Mouse (Mus musculus) heart, embryonic 12.5 days (tissue): ENCODE measurements around the gene Ndst2. TPM values are rescaled to one million over a fixed set of nuclear protein-coding genes. Genes with fewer than 3 reads are reported as not detected.

Source experiments
- ATAC-seq: fragments of 200-750 bp; cut with Nextera tagmentation; 2 replicates; pipeline ENCODE4 v1.8.0; 2017; ENCODE audit warnings: moderate TSS enrichment, moderate library complexity; ENCODE audit not compliant: insufficient number of reproducible peaks, low FRiP score
- H3K27ac ChIP-seq: fragments of 300-500 bp; sonication (generic); 2 replicates; pipeline ENCODE4 v1.5.1; 2016; ENCODE audit warnings: mild to moderate bottlenecking, moderate library complexity; ENCODE audit not compliant: poor library complexity, severe bottlenecking
- H3K27me3 ChIP-seq: fragments of 300-500 bp; sonication (generic); replicated peaks from 2 replicates; pipeline ENCODE4 v1.6.1; 2016; ENCODE audit warnings: mild to moderate bottlenecking, moderate library complexity
- H3K36me3 ChIP-seq: fragments of 300-500 bp; sonication (generic); 2 replicates; pipeline ENCODE4 v1.6.1; 2016; ENCODE audit warnings: mild to moderate bottlenecking, moderate library complexity
- H3K4me1 ChIP-seq: fragments of 300-500 bp; sonication (generic); replicated peaks from 2 replicates; pipeline ENCODE4 v1.6.1; 2016; ENCODE audit warnings: mild to moderate bottlenecking
- H3K4me2 ChIP-seq: fragments of 300-500 bp; sonication (generic); 2 replicates; pipeline ENCODE4 v1.6.1; 2016; ENCODE audit warnings: mild to moderate bottlenecking, moderate library complexity
- H3K4me3 ChIP-seq: fragments of 300-500 bp; sonication (generic); 2 replicates; pipeline ENCODE4 v1.5.1; 2016; ENCODE audit warnings: mild to moderate bottlenecking
- H3K9ac ChIP-seq: fragments of 300-500 bp; sonication (generic); 2 replicates; pipeline ENCODE4 v1.6.1; 2016; ENCODE audit warnings: mild to moderate bottlenecking, moderate library complexity
- H3K9me3 ChIP-seq: fragments of 300-500 bp; sonication (generic); replicated peaks from 2 replicates; pipeline ENCODE4 v1.6.1; 2016; ENCODE audit warnings: mild to moderate bottlenecking, moderate library complexity
- WGBS: fragments of 180-500 bp; shearing (Covaris S2); methylation state at CpG from one replicate; pipeline ENCODE4 v1.1.7; 2016; 5-methylcytosine and 5-hydroxymethylcytosine counted together
- polyA plus RNA-seq: library from polyadenylated mRNA; unstranded; fragments of >200 nt; fragmentation: Nextera tagmentation; extraction: Ambion mirVana; gene quantifications from 2 replicates; pipeline ENCODE4 v1.2.1, GENCODE M21; 2016

The Ndst2 gene
- polyA plus RNA-seq, 1 experiment from 2014 or later, result 18.8 TPM

DNA sequence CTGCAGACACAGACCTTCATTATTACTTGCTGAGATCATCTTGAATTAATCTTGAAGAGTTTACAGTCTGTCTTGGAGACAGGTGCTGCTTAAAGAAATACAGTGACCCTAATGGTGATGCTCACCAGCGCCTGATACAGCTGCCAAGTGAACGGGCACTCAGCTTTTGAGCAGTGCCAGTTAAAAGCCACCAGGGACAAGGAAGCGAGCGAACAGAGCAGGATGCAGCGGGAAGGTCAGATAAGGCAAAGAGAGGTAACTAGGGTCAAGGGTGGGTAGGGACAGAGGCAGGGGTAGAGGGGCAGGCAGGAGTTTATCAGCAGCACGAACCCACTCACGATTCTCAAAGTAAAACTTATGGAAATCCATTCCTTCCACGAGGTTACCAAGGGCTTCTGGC lies 4.1 kb upstream of the Ndst2 start:
- H3K9ac ChIP-seq, result 0 out of 2 replicates have a peak overlapping the region, but pooled peaks have one; percentile 28
- no peaks in the 10 kb centered on the region for H3K9me3 ChIP-seq
- no peaks in the 10 kb centered on the region for H3K27me3 ChIP-seq
- peaks cover 40% of the 10 kb centered on the region for H3K4me1 ChIP-seq
- no peak overlapping the region for H3K27ac ChIP-seq
- H3K4me3 ChIP-seq, result no peak overlapping the region
- no peak overlapping the region for H3K4me2 ChIP-seq
- 59% methylated on average over 8 of the region's 8 CpGs for WGBS
- H3K36me3 ChIP-seq, result peaks cover 74% of the 10 kb centered on the region
- no peak for ATAC-seq

DNA sequence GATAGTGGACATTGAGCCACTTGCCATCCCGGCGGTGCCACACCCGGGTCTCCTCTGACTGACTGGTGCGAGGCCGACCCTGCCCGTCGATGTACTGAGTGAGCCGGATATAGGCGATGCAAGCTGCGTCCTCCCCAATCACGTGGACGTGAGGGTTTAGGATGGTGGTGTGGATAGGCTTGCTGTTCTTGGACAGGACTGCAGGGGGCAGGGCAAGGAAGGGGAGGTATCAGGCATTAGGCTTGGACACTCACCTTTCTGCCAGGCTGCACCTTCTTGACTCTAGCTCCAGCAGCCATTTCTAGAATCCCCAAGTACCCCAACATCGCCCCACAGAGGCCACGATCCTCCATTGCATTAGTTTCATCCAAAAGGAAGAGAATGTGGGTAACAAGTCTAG lies 2.9 kb upstream of the Ndst2 start:
- Histone ChIP-seq H3K4me3 (no peak overlapping the region), H3K9ac (no peak overlapping the region), H3K4me2 (no peak overlapping the region), H3K9me3 (no peaks in the 10 kb centered on the region), H3K27me3 (no peaks in the 10 kb centered on the region), H3K27ac (0 out of 2 replicates have a peak overlapping the region, but pooled peaks have one; percentile 0), H3K4me1 (peaks cover 47% of the 10 kb centered on the region), H3K36me3 (peaks cover 68% of the 10 kb centered on the region)
- no peak for ATAC-seq
- 38% methylated on average over 14 of the region's 14 CpGs for WGBS

DNA sequence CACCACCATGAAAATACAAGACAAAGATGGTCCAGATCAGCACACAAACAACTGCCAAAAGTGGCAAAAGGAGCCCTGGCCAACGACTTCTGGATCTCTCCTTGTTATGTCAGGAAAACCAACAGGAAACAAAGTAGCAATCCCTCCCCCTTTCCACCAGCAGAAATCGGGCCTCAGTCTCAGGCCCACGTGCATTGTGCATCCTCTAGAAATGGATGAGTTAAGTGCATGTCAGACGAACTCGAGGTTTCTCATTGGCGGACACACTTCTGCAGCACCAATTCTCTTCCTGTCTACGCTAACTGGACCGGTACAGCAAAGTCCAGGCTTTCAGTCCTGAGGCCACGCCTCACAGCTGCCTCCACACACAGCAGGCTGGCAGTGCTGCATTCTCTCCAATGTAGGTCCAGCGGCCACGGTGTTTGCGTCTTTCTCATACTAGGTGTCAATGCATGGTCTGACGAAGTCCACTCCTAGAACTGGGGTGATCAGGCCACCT lies 1.6 kb upstream of the Ndst2 start:
- Histone ChIP-seq H3K9ac (no peak overlapping the region), H3K4me2 (no peak overlapping the region), H3K27ac (peak overlapping the region; percentile 56; the same call in 1 of the 2 replicates), H3K4me3 (no peak overlapping the region), H3K36me3 (peaks cover 66% of the 10 kb centered on the region), H3K27me3 (no peaks in the 10 kb centered on the region), H3K9me3 (no peaks in the 10 kb centered on the region), H3K4me1 (peaks cover 47% of the 10 kb centered on the region)
- 75% methylated on average over 13 of the region's 13 CpGs for WGBS
- no peak for ATAC-seq

DNA sequence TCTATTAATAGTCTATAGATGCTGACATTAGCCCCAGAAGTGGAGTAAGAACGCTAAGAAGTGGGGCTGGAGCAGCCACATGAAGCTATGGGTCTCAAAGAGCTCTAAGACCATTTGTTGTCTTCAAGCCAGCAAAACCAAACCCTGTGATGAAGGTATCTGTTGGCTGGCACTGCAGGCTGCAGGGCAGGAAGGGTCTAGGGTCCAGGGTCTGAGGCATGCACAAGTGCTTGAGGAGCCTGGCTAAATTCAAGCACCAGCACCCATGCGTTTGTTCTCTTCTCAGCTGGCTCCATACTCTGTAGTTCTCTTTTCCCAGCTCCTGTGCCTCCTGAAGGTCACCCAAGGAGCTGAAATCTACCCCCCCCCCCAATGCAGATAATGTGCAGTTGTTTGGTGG lies 690 bp upstream of the Ndst2 start:
- Histone ChIP-seq H3K36me3 (peaks cover 66% of the 10 kb centered on the region), H3K4me1 (peaks cover 47% of the 10 kb centered on the region)
- WGBS, result 44% methylated on average over 2 of the region's 2 CpGs

DNA sequence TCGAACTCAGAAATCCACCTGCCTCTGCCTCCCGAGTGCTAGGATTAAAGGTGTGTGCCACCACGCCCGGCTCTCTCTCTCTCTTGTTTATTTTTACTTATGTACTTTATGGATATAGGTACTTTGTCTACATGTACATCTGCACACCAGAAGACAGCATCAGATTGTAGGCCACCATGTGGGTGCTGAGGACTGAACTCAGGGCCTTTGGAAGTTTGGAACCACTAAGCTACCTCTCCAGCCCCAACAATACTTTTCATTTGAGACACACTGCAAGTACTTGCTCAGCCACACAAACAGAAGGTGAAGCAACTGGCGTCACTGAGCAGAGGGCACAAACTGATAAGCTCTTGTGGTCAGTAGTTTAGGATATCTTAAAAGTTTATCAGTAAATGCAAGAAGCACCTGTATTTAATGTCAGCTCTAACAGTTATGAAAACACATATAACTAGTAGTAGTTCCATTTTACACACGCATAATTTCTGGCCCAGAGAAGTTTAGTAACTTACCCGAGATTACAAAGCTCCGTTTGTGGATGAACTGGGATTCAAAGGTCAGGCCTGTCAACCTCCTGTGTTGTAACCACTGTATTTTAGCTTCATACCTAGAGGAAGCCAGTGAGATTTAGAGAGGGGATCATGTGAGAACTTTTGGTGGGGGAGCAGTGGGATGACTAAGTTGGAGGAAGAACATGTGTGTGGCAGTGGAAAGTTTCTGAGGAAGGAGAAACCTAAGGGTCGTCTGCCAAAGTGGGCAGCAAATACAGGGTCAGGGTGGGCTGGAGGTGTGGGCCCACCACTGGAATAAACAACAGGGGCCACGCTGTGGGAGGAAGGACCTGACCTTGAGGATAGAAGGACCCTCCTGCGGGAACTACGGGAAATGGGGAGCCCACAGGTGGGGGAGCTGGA lies 1.1 kb downstream of the Ndst2 start:
- peak overlapping the region; percentile 86 for H3K4me2 ChIP-seq
- no peak for ATAC-seq
- H3K27me3 ChIP-seq, result no peaks in the 10 kb centered on the region
- peak overlapping the region; percentile 90 for H3K9ac ChIP-seq
- peaks cover 42% of the 10 kb centered on the region for H3K4me1 ChIP-seq
- no peaks in the 10 kb centered on the region for H3K9me3 ChIP-seq
- WGBS, result 41% methylated on average over 12 of the region's 12 CpGs
- peaks cover 66% of the 10 kb centered on the region for H3K36me3 ChIP-seq
- H3K4me3 ChIP-seq, result peak overlapping the region; percentile 76
- H3K27ac ChIP-seq, result peak overlapping the region; percentile 90

More for the DNA sequence above, 690 bp upstream of the Ndst2 start:
- no peaks in the 10 kb centered on the region for H3K27me3 ChIP-seq
- H3K4me3 ChIP-seq, result no peak overlapping the region
- no peaks in the 10 kb centered on the region for H3K9me3 ChIP-seq
- no peak overlapping the region; the same call in 1 of the 2 replicates for H3K4me2 ChIP-seq
- 0 out of 2 replicates have a peak overlapping the region, but pooled peaks have one; percentile 28 for H3K9ac ChIP-seq
- H3K27ac ChIP-seq, result peak overlapping the region; percentile 56
- ATAC-seq, result no peak

DNA sequence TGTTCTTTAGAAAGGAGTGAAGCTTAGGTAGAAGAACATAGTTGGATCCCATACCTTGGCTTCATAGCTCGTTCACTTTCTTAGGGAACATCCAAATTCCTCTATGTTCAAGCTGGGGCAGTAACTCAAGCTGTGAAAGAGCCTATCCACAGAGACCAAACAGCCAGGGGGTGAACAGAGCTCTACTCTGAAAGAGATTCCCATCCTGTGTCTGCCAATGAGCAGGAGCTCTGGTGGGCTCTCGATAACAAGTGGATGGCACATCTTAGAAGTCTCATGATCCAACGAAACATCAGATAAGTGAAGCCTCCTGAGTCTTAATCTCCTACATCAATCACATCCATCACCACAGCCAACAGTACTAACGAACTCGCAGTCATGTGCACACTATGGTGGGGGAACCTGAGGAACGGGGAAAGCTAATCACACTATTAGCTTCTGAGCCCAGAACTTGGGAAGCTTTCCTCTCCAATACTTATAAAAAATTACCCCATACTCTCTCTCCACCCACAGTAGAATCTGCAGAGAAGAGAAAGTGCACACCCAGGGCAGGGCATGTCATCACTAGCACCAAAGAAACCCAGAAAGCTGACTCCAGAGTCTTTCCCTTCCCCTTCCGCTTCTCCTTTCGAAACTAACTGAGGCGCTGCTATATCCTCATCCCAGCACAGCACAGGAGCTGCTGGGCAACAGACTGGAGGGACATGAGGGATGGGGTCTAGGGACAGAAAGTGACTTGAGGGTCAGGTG lies 3.3 kb downstream of the Ndst2 start:
- peaks cover 65% of the 10 kb centered on the region for H3K36me3 ChIP-seq
- no peak overlapping the region for H3K4me3 ChIP-seq
- no peak for ATAC-seq
- no peak overlapping the region for H3K4me2 ChIP-seq
- H3K9me3 ChIP-seq, result no peaks in the 10 kb centered on the region
- H3K27me3 ChIP-seq, result no peaks in the 10 kb centered on the region
- no peak overlapping the region for H3K9ac ChIP-seq
- WGBS, result 82% methylated on average over 9 of the region's 9 CpGs
- H3K27ac ChIP-seq, result no peak overlapping the region
- H3K4me1 ChIP-seq, result peaks cover 26% of the 10 kb centered on the region

DNA sequence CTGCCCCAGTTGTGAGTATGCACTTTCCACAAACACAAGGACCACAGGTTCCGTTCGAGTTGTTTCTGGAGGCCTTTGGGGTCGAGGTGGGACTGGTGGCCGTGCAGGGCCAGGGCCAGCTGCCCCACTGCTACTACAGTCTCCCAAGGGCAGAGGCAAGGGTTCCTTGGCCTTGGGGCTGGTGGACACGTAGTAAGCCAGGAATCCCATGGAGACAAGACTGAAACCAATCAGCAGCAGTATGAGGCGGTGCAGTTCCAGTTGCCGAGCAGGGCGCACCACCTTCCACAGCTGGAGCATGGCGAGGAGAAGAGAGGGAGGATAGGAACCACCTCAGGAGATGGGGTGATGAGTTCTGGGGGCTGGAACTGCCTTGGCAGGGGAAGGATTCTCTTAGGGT lies 4.5 kb downstream of the Ndst2 start:
- Histone ChIP-seq H3K9ac (no peak overlapping the region), H3K27me3 (no peaks in the 10 kb centered on the region), H3K9me3 (no peaks in the 10 kb centered on the region), H3K4me1 (peaks cover 26% of the 10 kb centered on the region), H3K27ac (no peak overlapping the region), H3K4me3 (no peak overlapping the region), H3K4me2 (no peak overlapping the region), H3K36me3 (peaks cover 69% of the 10 kb centered on the region)
- 87% methylated on average over 9 of the region's 9 CpGs for WGBS
- no peak for ATAC-seq

DNA sequence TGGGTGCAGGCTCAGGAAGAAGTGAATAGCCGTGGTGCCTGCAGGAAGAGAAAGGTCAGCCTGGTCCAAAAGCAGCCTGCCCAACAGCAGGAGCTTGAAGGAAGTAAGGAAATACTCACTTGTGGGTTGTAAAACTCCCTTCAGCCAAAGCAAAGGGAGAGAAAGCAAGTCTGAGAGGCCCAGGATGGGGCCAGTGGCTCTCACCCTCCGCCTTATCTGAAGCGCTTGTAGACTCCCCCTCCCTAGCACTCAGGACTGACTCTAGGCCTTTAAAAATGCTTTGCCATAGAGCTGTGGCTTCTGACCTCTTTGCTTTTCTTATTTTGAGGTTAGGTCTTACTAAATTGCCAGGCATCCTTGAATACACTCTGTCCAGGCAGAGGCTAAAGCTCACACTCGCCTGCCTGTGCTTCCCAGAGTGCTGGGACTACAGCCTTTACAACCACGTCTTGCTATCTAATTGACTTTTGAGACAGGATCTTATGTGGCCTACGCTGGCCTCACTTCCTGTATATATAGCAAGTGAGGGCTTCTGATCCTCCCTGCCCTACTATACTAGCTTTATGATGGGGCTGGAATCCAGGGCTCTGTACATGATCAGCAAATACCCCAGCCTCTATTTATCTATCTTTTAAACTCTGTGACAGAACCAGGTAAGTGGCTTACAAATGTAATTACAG lies 8.6 kb downstream of the Ndst2 start:
- Histone ChIP-seq H3K27me3 (no peaks in the 10 kb centered on the region), H3K4me2 (peak overlapping the region; percentile 24), H3K4me3 (no peak overlapping the region), H3K9me3 (no peaks in the 10 kb centered on the region), H3K9ac (peak overlapping the region; percentile 11), H3K27ac (peak overlapping the region; percentile 64), H3K36me3 (peaks cover 94% of the 10 kb centered on the region), H3K4me1 (peaks cover 14% of the 10 kb centered on the region)
- WGBS, result 27% methylated on average over 6 of the region's 6 CpGs
- ATAC-seq, result no peak

DNA sequence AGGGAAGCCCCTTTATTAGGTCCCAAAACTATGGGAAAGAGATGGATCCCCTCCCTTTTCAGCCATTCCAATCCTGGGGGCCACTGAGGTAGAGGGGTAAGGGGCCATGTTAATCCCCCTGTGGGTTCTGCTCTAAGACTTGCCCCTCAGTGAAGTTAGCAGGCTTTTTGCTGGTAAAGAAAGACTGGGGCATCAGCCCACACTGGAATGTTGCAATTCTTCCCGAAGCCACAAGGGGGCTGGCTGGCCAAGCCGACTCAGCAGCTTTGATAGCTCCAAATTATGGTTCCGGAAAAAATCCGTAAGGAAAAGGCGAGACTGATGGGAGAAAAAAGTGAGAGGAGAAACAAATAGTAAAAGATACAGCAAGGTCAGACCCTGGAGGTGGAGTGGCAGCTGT lies 10.3 kb downstream of the Ndst2 start:
- peaks cover 92% of the 10 kb centered on the region for H3K36me3 ChIP-seq
- H3K27ac ChIP-seq, result no peak overlapping the region
- H3K4me2 ChIP-seq, result no peak overlapping the region
- H3K4me3 ChIP-seq, result no peak overlapping the region
- H3K9ac ChIP-seq, result no peak overlapping the region
- H3K9me3 ChIP-seq, result no peaks in the 10 kb centered on the region
- no peak for ATAC-seq
- H3K4me1 ChIP-seq, result peaks cover 14% of the 10 kb centered on the region
- H3K27me3 ChIP-seq, result no peaks in the 10 kb centered on the region
- WGBS, result 25% methylated on average over 5 of the region's 5 CpGs

DNA sequence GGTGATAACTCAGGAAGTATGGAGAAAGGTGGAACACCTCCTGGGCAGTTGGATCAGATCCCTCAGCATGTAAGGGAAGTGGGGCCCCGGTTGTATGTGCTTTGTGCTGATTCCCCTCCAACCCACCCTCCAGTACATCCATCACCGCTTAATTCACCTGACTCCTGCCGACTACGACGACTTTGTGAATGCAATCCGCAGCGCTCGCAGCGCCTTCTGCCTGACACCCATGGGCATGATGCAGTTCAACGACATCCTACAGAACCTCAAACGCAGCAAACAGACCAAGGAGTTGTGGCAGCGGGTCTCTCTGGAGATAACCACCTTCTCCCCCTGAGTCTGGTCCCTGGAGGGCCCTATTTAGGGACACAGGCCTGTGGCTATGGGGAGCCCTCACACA lies 11.4 kb downstream of the Ndst2 start:
- H3K27me3 ChIP-seq, result no peaks in the 10 kb centered on the region
- H3K4me1 ChIP-seq, result peaks cover 14% of the 10 kb centered on the region
- H3K27ac ChIP-seq, result no peak overlapping the region
- WGBS, result 90% methylated on average over 12 of the region's 12 CpGs
- H3K4me3 ChIP-seq, result no peak overlapping the region
- H3K36me3 ChIP-seq, result peaks cover 92% of the 10 kb centered on the region
- ATAC-seq, result no peak
- H3K9me3 ChIP-seq, result no peaks in the 10 kb centered on the region
- no peak overlapping the region for H3K4me2 ChIP-seq
- no peak overlapping the region for H3K9ac ChIP-seq

DNA sequence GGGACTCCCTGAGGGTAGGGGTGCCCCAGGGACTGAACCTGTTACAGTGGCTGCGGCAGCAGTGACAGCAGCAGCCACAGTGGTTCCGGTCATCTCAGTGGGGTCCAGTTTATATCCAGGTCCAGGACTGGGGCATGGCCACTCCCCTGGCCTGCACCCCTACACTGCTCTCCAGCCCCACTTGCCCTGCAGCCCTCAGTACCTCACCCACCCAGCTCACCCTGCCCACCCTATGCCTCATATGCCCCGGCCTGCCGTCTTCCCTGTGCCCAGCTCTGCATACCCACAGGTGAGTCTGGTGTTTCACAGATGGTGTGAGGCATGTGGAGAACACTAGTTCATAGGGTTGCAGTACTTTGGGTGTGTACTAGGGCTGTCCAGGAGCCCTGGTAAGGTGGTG lies 13.0 kb downstream of the Ndst2 start:
- ATAC-seq, result no peak
- H3K27ac ChIP-seq, result no peak overlapping the region
- H3K4me2 ChIP-seq, result no peak overlapping the region
- 93% methylated on average over 4 of the region's 4 CpGs for WGBS
- H3K36me3 ChIP-seq, result peaks cover 96% of the 10 kb centered on the region
- peaks cover 14% of the 10 kb centered on the region for H3K4me1 ChIP-seq
- no peak overlapping the region for H3K4me3 ChIP-seq
- H3K27me3 ChIP-seq, result no peaks in the 10 kb centered on the region
- no peak overlapping the region for H3K9ac ChIP-seq
- no peaks in the 10 kb centered on the region for H3K9me3 ChIP-seq
